Mouse (Mus musculus) E14TG2a.4 (cell line): ENCODE measurements around the gene Ephb3.

Experiments
- H3K27me3 ChIP-seq: 2 replicates; pipeline ENCODE4 v1.6.1; 2014; ENCODE audit warnings: low read length, control low read depth; ENCODE audit not compliant: insufficient read depth
- H3K36me3 ChIP-seq: 2 replicates; pipeline ENCODE4 v1.6.1; 2014; ENCODE audit warnings: low read length, control low read depth; ENCODE audit not compliant: insufficient read depth
- H3K4me1 ChIP-seq: replicated peaks from 2 replicates; pipeline ENCODE4 v1.6.1; 2014; ENCODE audit warnings: low read depth, low read length, control low read depth
- H3K4me3 ChIP-seq: replicated peaks from 2 replicates; pipeline ENCODE4 v1.5.1; 2014; ENCODE audit warnings: mild to moderate bottlenecking, low read length
- H3K9me3 ChIP-seq: 2 replicates; pipeline ENCODE4 v1.6.1; 2014; ENCODE audit warnings: low read length, control low read depth
- CTCF ChIP-seq: conservative IDR thresholded peaks from 2 replicates; pipeline ENCODE4 v1.5.1; 2014; ENCODE audit warnings: low read length
- NANOG ChIP-seq: IDR thresholded peaks from 2 replicates; pipeline ENCODE4 v1.6.1; 2014; ENCODE audit warnings: borderline replicate concordance, low read length, mixed read lengths
- POU5F1 ChIP-seq: IDR thresholded peaks from 2 replicates; pipeline ENCODE4 v1.6.1; 2014; ENCODE audit warnings: low read length, borderline replicate concordance

The Ephb3 gene

GRCm38 (mm10) chr16:21210667-21211338 lies 6.2 kb downstream of the Ephb3 start:
- Histone ChIP-seq H3K4me1 (peaks cover 92% of the 10 kb centered on the region), H3K4me3 (peak overlapping the region; percentile 74), H3K9me3 (no peaks in the 10 kb centered on the region), H3K27me3 (peaks cover 43% of the 10 kb centered on the region), H3K36me3 (peaks cover 48% of the 10 kb centered on the region)
- TF ChIP-seq CTCF (no peak), POU5F1 (no peak), NANOG (no peak)

GRCm38 (mm10) chr16:21211501-21211900 lies 6.9 kb downstream of the Ephb3 start:
- Histone ChIP-seq H3K9me3 (no peaks in the 10 kb centered on the region), H3K27me3 (peaks cover 38% of the 10 kb centered on the region), H3K4me3 (peak overlapping the region; percentile 74), H3K36me3 (peaks cover 52% of the 10 kb centered on the region), H3K4me1 (peaks cover 92% of the 10 kb centered on the region)
- TF ChIP-seq NANOG (no peak), POU5F1 (no peak), CTCF (no peak)

GRCm38 (mm10) chr16:21212369-21212768 lies 7.8 kb downstream of the Ephb3 start:
- Histone ChIP-seq H3K4me1 (peaks cover 91% of the 10 kb centered on the region), H3K9me3 (no peaks in the 10 kb centered on the region), H3K36me3 (peaks cover 52% of the 10 kb centered on the region)

GRCm38 (mm10) chr16:21213939-21214338 lies 9.4 kb downstream of the Ephb3 start:
- Histone ChIP-seq H3K4me3 (peak overlapping the region; percentile 60), H3K27me3 (peaks cover 35% of the 10 kb centered on the region), H3K9me3 (no peaks in the 10 kb centered on the region), H3K4me1 (peaks cover 80% of the 10 kb centered on the region), H3K36me3 (peaks cover 62% of the 10 kb centered on the region)
- no peak for TF ChIP-seq CTCF
- TF ChIP-seq NANOG = no peak
- no peak for TF ChIP-seq POU5F1

More at GRCm38 (mm10) chr16:21212369-21212768, 7.8 kb downstream of the Ephb3 start:
- peaks cover 35% of the 10 kb centered on the region for H3K27me3 ChIP-seq
- TF ChIP-seq CTCF = no peak
- no peak for TF ChIP-seq POU5F1
- no peak for TF ChIP-seq NANOG
- no peak overlapping the region for H3K4me3 ChIP-seq

- peaks cover 35% of the 10 kb centered on the region for H3K27me3 ChIP-seq
- no peak for TF ChIP-seq NANOG
- no peak for TF ChIP-seq CTCF
- TF ChIP-seq POU5F1 = no peak
- no peaks in the 10 kb centered on the region for H3K9me3 ChIP-seq
- peaks cover 71% of the 10 kb centered on the region for H3K36me3 ChIP-seq
- peaks cover 72% of the 10 kb centered on the region for H3K4me1 ChIP-seq
- peak overlapping the region; percentile 60 for H3K4me3 ChIP-seq
Observed at GRCm38 (mm10) chr16:21214803-21215202, 10.2 kb downstream of the Ephb3 start.

- TF ChIP-seq CTCF (no peak), POU5F1 (no peak), NANOG (no peak)
- Histone ChIP-seq H3K4me3 (no peak overlapping the region), H3K9me3 (no peaks in the 10 kb centered on the region), H3K36me3 (peaks cover 83% of the 10 kb centered on the region), H3K4me1 (peaks cover 75% of the 10 kb centered on the region), H3K27me3 (peaks cover 35% of the 10 kb centered on the region)
Observed at GRCm38 (mm10) chr16:21216047-21216446, 11.5 kb downstream of the Ephb3 start.

- Histone ChIP-seq H3K4me1 (peaks cover 75% of the 10 kb centered on the region), H3K36me3 (peaks cover 94% of the 10 kb centered on the region), H3K4me3 (no peak overlapping the region), H3K9me3 (no peaks in the 10 kb centered on the region), H3K27me3 (peaks cover 26% of the 10 kb centered on the region)
- TF ChIP-seq POU5F1 = no peak
- TF ChIP-seq NANOG = no peak
- no peak for TF ChIP-seq CTCF
Observed at GRCm38 (mm10) chr16:21217233-21217632, 12.7 kb downstream of the Ephb3 start.

GRCm38 (mm10) chr16:21219656-21220055 lies 15.1 kb downstream of the Ephb3 start:
- TF ChIP-seq NANOG (no peak), POU5F1 (no peak)
- Histone ChIP-seq H3K4me1 (peaks cover 56% of the 10 kb centered on the region), H3K27me3 (peaks cover 8% of the 10 kb centered on the region), H3K9me3 (no peaks in the 10 kb centered on the region), H3K36me3 (peaks cover 98% of the 10 kb centered on the region), H3K4me3 (no peak overlapping the region)

GRCm38 (mm10) chr16:21223038-21223437 lies 18.5 kb downstream of the Ephb3 start:
- Histone ChIP-seq H3K9me3 (no peaks in the 10 kb centered on the region), H3K4me1 (peaks cover 29% of the 10 kb centered on the region), H3K27me3 (no peaks in the 10 kb centered on the region), H3K36me3 (peaks cover 64% of the 10 kb centered on the region), H3K4me3 (no peak overlapping the region)
- TF ChIP-seq NANOG = no peak
